In the genomic region with DNA sequence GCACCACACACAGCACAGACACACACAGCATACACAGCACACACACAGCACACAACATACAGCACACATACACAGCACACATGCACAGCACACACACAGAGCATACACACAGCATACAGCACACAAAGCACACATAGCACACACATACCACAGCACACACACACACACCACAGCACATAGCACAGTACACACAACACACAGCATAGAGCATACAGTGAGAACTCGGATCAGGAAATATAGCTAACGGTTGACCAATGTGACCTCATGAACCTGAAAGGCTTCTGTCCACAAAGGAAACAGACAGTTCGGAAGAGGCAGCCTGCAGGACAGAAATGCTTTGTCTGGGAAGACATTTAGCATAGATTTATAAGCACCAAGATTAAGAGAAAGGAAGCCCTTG, we compare ENCODE assay signal across 23 mouse cellular contexts.
DNase-seq lines count a peak whose midpoint lies in the region; ATAC-seq and TF ChIP-seq lines count a peak whose summit lies in the region.
"Had no signal": no experiment of that assay in that cellular context is flagged by ENCODE, and none has a peak within 500 bp of the region (broad histone marks: within the 10 kb centered on the region; RNA-seq: fewer than 3 reads in every experiment).

No protein-coding gene starts in this region.

- no peak overlapping the region for H3K9ac ChIP-seq in liver, embryonic 15.5 days
- H3K9ac ChIP-seq in liver, embryonic 12.5 days, result no peak overlapping the region
- no peak overlapping the region for H3K9ac ChIP-seq in liver, embryonic 16.5 days (ENCODE audit: low read depth, low read length)
- H3K9ac ChIP-seq: embryonic facial prominence, embryonic 15.5 days; heart, embryonic 13.5 days; hindbrain, embryonic 13.5 days; liver, embryonic 13.5 days had no signal

- H3K27me3 ChIP-seq in kidney, adult 2 months (replicated peaks; ENCODE audit: control insufficient read depth, insufficient read depth, low read length), result no peaks in the 10 kb centered on the region
- no peaks in the 10 kb centered on the region for H3K27me3 ChIP-seq in liver, embryonic 15.5 days
- H3K27me3 ChIP-seq in liver, embryonic 12.5 days (replicated peaks), result no peaks in the 10 kb centered on the region
- no peaks in the 10 kb centered on the region for H3K27me3 ChIP-seq in G1E (ENCODE audit: insufficient read depth, low read length)
- H3K27me3 ChIP-seq in liver, embryonic 16.5 days (ENCODE audit: control insufficient read depth, insufficient read depth, low read depth, low read length), result no peaks in the 10 kb centered on the region
- H3K27me3 ChIP-seq: embryonic facial prominence, embryonic 15.5 days; heart, embryonic 13.5 days; hindbrain, embryonic 13.5 days; liver, embryonic 13.5 days had no signal

- no peaks in the 10 kb centered on the region for H3K36me3 ChIP-seq in kidney, adult 2 months (ENCODE audit: control insufficient read depth, insufficient read depth, low read length)
- no peaks in the 10 kb centered on the region for H3K36me3 ChIP-seq in liver, embryonic 15.5 days (replicated peaks)
- H3K36me3 ChIP-seq in liver, embryonic 12.5 days, result no peaks in the 10 kb centered on the region
- H3K36me3 ChIP-seq in G1E (replicated peaks), result no peaks in the 10 kb centered on the region
- no peaks in the 10 kb centered on the region for H3K36me3 ChIP-seq in liver, embryonic 16.5 days (ENCODE audit: control insufficient read depth, insufficient read depth)
- H3K36me3 ChIP-seq: embryonic facial prominence, embryonic 15.5 days; heart, embryonic 13.5 days; hindbrain, embryonic 13.5 days; liver, embryonic 13.5 days; midbrain, embryonic 10.5 days had no signal

- peak; percentile 18; the same call in 1 of the 2 replicates for ATAC-seq in liver, embryonic 15.5 days (ENCODE audit: insufficient read depth)
- no peak for ATAC-seq in liver, embryonic 12.5 days
- no peak for ATAC-seq in G1E (ENCODE audit: extremely low read depth, insufficient number of reproducible peaks, low FRiP score, poor library complexity, severe bottlenecking)
- ATAC-seq in liver, embryonic 16.5 days (ENCODE audit: low read depth), result peak; percentile 19; the same call in 1 of the 2 replicates
- ATAC-seq: activated CD4-positive, CD25-positive, alpha-beta regulatory T cell, adult 4 months; forebrain, embryonic 14.5 days had no signal

- no peak overlapping the region for H3K27ac ChIP-seq in kidney, adult 2 months (ENCODE audit: insufficient read depth, low read depth, low read length)
- no peak overlapping the region for H3K27ac ChIP-seq in liver, embryonic 15.5 days (replicated peaks)
- H3K27ac ChIP-seq in liver, embryonic 12.5 days, result no peak overlapping the region
- H3K27ac ChIP-seq in liver, embryonic 16.5 days (ENCODE audit: low read length), result no peak overlapping the region
- H3K27ac ChIP-seq: embryonic facial prominence, embryonic 15.5 days; gastrocnemius, adult 2 months; heart, embryonic 13.5 days; hindbrain, embryonic 13.5 days; layer of hippocampus, adult 2 months; liver, embryonic 13.5 days; midbrain, embryonic 10.5 days had no signal

- 50% methylated on average over 3 of the region's 3 CpGs for WGBS in kidney, adult 2 months
- 56% methylated on average over 3 of the region's 3 CpGs for WGBS in liver, embryonic 15.5 days (ENCODE audit: insufficient replicate concordance)
- 53% methylated on average over 3 of the region's 3 CpGs for WGBS in liver, embryonic 12.5 days (ENCODE audit: insufficient replicate concordance)
- WGBS in liver, embryonic 16.5 days (ENCODE audit: insufficient replicate concordance), result 48% methylated on average over 3 of the region's 3 CpGs

- H3K4me3 ChIP-seq in kidney, adult 2 months (ENCODE audit: insufficient read depth, low read depth, low read length), result no peak overlapping the region
- H3K4me3 ChIP-seq in liver, embryonic 15.5 days (replicated peaks), result no peak overlapping the region
- no peak overlapping the region for H3K4me3 ChIP-seq in liver, embryonic 12.5 days
- peak overlapping the region; percentile 30; the same call in 1 of the 2 replicates for H3K4me3 ChIP-seq in G1E (ENCODE audit: low read depth, low read length)
- H3K4me3 ChIP-seq in liver, embryonic 16.5 days (ENCODE audit: low read depth, low read length), result no peak overlapping the region
- H3K4me3 ChIP-seq: embryonic facial prominence, embryonic 15.5 days; gastrocnemius, adult 2 months; heart, embryonic 13.5 days; hindbrain, embryonic 13.5 days; layer of hippocampus, adult 2 months; liver, embryonic 13.5 days; midbrain, embryonic 10.5 days had no signal

- peaks cover 3% of the 10 kb centered on the region; the same call in 1 of the 2 replicates for H3K4me1 ChIP-seq in kidney, adult 2 months (ENCODE audit: control insufficient read depth, insufficient read depth, low read length)
- H3K4me1 ChIP-seq in liver, embryonic 15.5 days (replicated peaks), result no peaks in the 10 kb centered on the region
- H3K4me1 ChIP-seq in liver, embryonic 12.5 days, result 0 out of 2 replicates have a peak, but pooled peaks cover 5% of the 10 kb centered on the region
- H3K4me1 ChIP-seq in G1E (ENCODE audit: insufficient read depth, low read depth, low read length), result no peaks in the 10 kb centered on the region
- no peaks in the 10 kb centered on the region for H3K4me1 ChIP-seq in liver, embryonic 16.5 days (ENCODE audit: control insufficient read depth, low read depth, low read length)
- H3K4me1 ChIP-seq: embryonic facial prominence, embryonic 15.5 days; liver, embryonic 13.5 days had no signal

- no peak for TF ChIP-seq CTCF in kidney, adult 2 months (conservative IDR thresholded peaks at IDR 0.05; ENCODE audit: insufficient read depth, insufficient read length, low read depth, low read length)
- 0 out of 2 replicates have a peak, but pooled peaks have one; percentile 4 for TF ChIP-seq CTCF in G1E (IDR thresholded peaks at IDR 0.05; ENCODE audit: low read depth, low read length)

- TF ChIP-seq POLR2A in kidney, adult 2 months (IDR thresholded peaks at IDR 0.05; ENCODE audit: low read depth, low read length), result no peak

- DNase-seq in kidney, adult 2 months, result peak; percentile 15
- DNase-seq in kidney, postnatal 4 days, result no peak
- no peak for DNase-seq in G1E (ENCODE audit: low spot score)
- DNase-seq in B cell, adult 2 months, result no peak
- DNase-seq: adrenal gland, adult 8-10 months; cerebellum, adult 11-12 months; cerebellum, postnatal 14 days; embryo, embryonic 11 days; gastrocnemius, adult 2 months; heart, postnatal 36 days; kidney, adult 11 months; liver, embryonic 13.5 days; lung, postnatal 4 days had no signal

- no peak overlapping the region for H3K4me2 ChIP-seq in liver, embryonic 15.5 days
- no peak overlapping the region for H3K4me2 ChIP-seq in liver, embryonic 12.5 days
- no peak overlapping the region for H3K4me2 ChIP-seq in liver, embryonic 16.5 days (ENCODE audit: low read depth, low read length)
- H3K4me2 ChIP-seq: embryonic facial prominence, embryonic 15.5 days; heart, embryonic 13.5 days; hindbrain, embryonic 13.5 days; liver, embryonic 13.5 days had no signal

- no peaks in the 10 kb centered on the region for H3K9me3 ChIP-seq in liver, embryonic 15.5 days (replicated peaks)
- H3K9me3 ChIP-seq in liver, embryonic 12.5 days (replicated peaks), result no peaks in the 10 kb centered on the region
- peaks cover 29% of the 10 kb centered on the region for H3K9me3 ChIP-seq in G1E (replicated peaks)
- H3K9me3 ChIP-seq in liver, embryonic 16.5 days (replicated peaks; ENCODE audit: control insufficient read depth, low read length), result no peaks in the 10 kb centered on the region
- H3K9me3 ChIP-seq: embryonic facial prominence, embryonic 15.5 days; heart, embryonic 13.5 days; hindbrain, embryonic 13.5 days; liver, embryonic 13.5 days; midbrain, embryonic 10.5 days had no signal

Comparison
In these comparisons a context has a peak if more than half of its experiments do, and no peak if none do; other contexts are left out.
1. ATAC-seq: peak in liver, embryonic 15.5 days (single experiment) and liver, embryonic 16.5 days (single experiment); none in liver, embryonic 12.5 days (single experiment) and G1E (single experiment).